Mouse (Mus musculus) frontal cortex, adult 2 months (tissue): ENCODE data around the gene Fam174b. TPM values are rescaled to one million over a fixed set of nuclear protein-coding genes. Genes with fewer than 3 reads are reported as not detected.
A peak's percentile ranks its signal among the peaks of the same experiment; 100 is the strongest.

ENCODE experiments used
- DNase-seq, 2 experiments: peaks; one replicate each; pipeline ENCODE4 v3.0.0; 2022; ENCODE audit warnings: low spot score in 1 of 2; ENCODE audit errors: extremely low spot score in 1 of 2
- polyA plus RNA-seq: library from polyadenylated mRNA; depleted of rRNA; stranded (reverse); fragments of >200 nt; gene quantifications from 2 replicates; pipeline ENCODE4 v1.2.3, GENCODE M21; 2012; rRNA removed

Gene Fam174b
- polyA plus RNA-seq, 1 experiment, result 26.4 TPM

- DNase-seq, result peak in 1 of 2 experiments; percentile 5
These were observed 69.2 kb downstream of the Fam174b start for GRCm38 (mm10) chr7:73809261-73809660.

GRCm38 (mm10) chr7:73811439-73811838 lies 71.3 kb downstream of the Fam174b start:
- no peak for DNase-seq

GRCm38 (mm10) chr7:73812176-73812575 lies 72.1 kb downstream of the Fam174b start:
- DNase-seq, result no peak

- no peak for DNase-seq
These were observed 73.8 kb downstream of the Fam174b start for GRCm38 (mm10) chr7:73813887-73814286.

- DNase-seq, result no peak
These were observed 74.4 kb downstream of the Fam174b start for GRCm38 (mm10) chr7:73814454-73814853.

- DNase-seq, result no peak
These were observed 76.3 kb downstream of the Fam174b start for GRCm38 (mm10) chr7:73816255-73816996.

- DNase-seq, result no peak
These were observed 79.3 kb downstream of the Fam174b start for GRCm38 (mm10) chr7:73819366-73819765.

Other genes starting within 250 kb of the Fam174b start
- 34.3 and 37.0 TPM in 2 replicates for gene Chd2, start 198.5 kb upstream of the Fam174b start, polyA plus RNA-seq